Mouse (Mus musculus) intestine, embryonic 16.5 days (tissue): ENCODE measurements at regions not wholly inside any gene's neighbourhood (a gene's known extent, or its start where the extent isn't known, plus 50 kb on each side); places are given as distances from the start of the nearest gene placed in this dataset.

Experiments used
- ATAC-seq: fragments of 200-750 bp; cut with Nextera tagmentation; 2 replicates; pipeline ENCODE4 v1.8.0; 2017; ENCODE audit warnings: moderate TSS enrichment, moderate library complexity
- H3K27ac ChIP-seq: fragments of 300-500 bp; sonication (generic); 2 replicates; pipeline ENCODE4 v1.5.1; 2014; ENCODE audit warnings: mild to moderate bottlenecking, low read length
- H3K27me3 ChIP-seq: fragments of 300-500 bp; sonication (generic); replicated peaks from 2 replicates; pipeline ENCODE4 v1.6.1; 2014; ENCODE audit warnings: low read length, control low read depth, mixed read lengths; ENCODE audit not compliant: control insufficient read depth, insufficient read depth
- H3K36me3 ChIP-seq: fragments of 300-500 bp; sonication (generic); 2 replicates; pipeline ENCODE4 v1.6.1; 2014; ENCODE audit warnings: low read length, control low read depth; ENCODE audit not compliant: control insufficient read depth, insufficient read depth
- H3K4me1 ChIP-seq: fragments of 300-500 bp; sonication (generic); 2 replicates; pipeline ENCODE4 v1.6.1; 2014; ENCODE audit warnings: low read length, control low read depth, mixed read lengths; ENCODE audit not compliant: control insufficient read depth, insufficient read depth
- H3K4me2 ChIP-seq: fragments of 300-500 bp; sonication (generic); 2 replicates; pipeline ENCODE4 v1.6.1; 2014; ENCODE audit warnings: low read depth, low read length, control low read depth
- H3K4me3 ChIP-seq: fragments of 300-500 bp; sonication (generic); 2 replicates; pipeline ENCODE4 v1.5.1; 2014; ENCODE audit warnings: mild to moderate bottlenecking, low read length
- H3K9ac ChIP-seq: fragments of 300-500 bp; sonication (generic); 2 replicates; pipeline ENCODE4 v1.6.1; 2014; ENCODE audit warnings: low read depth, low read length
- H3K9me3 ChIP-seq: fragments of 300-500 bp; sonication (generic); 2 replicates; pipeline ENCODE4 v1.6.1; 2016; ENCODE audit warnings: low read length, control low read depth; ENCODE audit not compliant: control insufficient read depth
- WGBS: fragments of 180-500 bp; shearing (Covaris S2); extraction: QIAGEN DNeasy Blood & Tissue Kit; methylation state at CpG from one replicate; pipeline ENCODE4 v1.1.7; 2014; 5-methylcytosine and 5-hydroxymethylcytosine counted together

DNA sequence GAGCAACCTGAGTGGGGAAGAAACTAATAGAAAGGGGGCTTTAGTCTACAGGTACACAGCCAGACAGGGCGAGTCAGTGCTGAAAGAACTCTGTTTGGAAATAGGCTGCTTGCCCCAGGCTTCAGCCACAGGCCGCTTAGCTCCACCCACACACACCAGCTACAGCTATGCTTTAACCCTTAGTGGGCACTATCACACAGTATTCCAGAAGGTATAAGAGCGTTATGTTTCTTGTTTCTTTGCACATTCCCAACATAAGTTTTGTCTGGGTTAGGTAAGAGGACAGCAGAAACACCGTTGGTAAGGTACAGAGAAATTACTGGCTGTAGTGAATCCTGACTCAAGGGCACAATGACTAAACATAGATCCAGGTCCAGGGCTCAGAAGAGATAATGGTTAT lies 165.8 kb downstream of the Spry2 start:
- Histone ChIP-seq H3K27me3 (no peaks in the 10 kb centered on the region), H3K27ac (no peak overlapping the region), H3K4me1 (peaks cover 17% of the 10 kb centered on the region), H3K9me3 (no peaks in the 10 kb centered on the region), H3K9ac (no peak overlapping the region), H3K36me3 (no peaks in the 10 kb centered on the region), H3K4me2 (peak overlapping the region; percentile 26; the same call in 1 of the 2 replicates), H3K4me3 (no peak overlapping the region)
- ATAC-seq, result peak; percentile 26
- WGBS, result 7% methylated on average over 4 of the region's 4 CpGs

DNA sequence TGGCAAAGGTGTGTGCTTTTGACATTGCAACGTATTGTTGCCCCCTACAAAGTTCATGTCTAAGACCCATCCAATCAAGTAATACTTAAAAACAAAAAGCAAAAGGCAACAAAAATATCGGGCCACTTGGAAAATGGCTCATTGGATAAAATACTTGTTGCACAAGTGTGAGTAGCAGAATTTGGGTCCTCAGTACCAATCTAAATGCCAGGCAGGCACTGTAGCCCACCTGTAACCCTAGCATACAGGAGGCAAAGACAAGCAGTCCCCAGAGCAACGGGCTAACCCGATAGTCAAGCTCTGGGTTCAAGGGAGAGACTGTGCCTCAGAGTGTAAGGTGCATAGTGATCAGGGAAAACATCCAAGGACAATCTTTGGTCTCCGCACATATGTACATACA lies 167.8 kb downstream of the Spry2 start:
- Histone ChIP-seq H3K36me3 (no peaks in the 10 kb centered on the region), H3K9ac (no peak overlapping the region), H3K27me3 (no peaks in the 10 kb centered on the region), H3K27ac (no peak overlapping the region), H3K9me3 (no peaks in the 10 kb centered on the region), H3K4me3 (no peak overlapping the region), H3K4me2 (no peak overlapping the region), H3K4me1 (peaks cover 17% of the 10 kb centered on the region)
- no peak for ATAC-seq
- 90% methylated on average over 5 of the region's 5 CpGs for WGBS

DNA sequence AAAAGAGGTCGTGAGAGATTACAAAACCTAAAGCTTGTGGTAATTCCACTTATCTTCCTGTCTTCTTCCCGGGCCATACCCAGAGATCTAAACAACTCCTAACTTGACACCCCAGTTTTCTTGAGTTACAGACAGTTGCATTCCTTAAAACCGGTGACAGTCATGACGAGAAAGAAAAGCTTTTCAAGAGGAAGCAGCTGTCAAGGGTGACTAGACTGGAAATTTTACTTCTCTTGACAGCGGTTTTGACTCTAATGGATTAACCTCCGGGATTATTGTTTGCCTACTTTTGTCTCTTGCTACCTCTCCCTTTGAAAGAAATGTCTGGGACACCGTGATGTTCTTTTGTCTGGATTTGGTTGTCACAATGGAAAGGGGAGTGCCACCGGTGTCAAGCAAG lies 170.9 kb downstream of the Spry2 start:
- H3K9ac ChIP-seq, result no peak overlapping the region
- H3K9me3 ChIP-seq, result no peaks in the 10 kb centered on the region
- peaks cover 1% of the 10 kb centered on the region for H3K4me1 ChIP-seq
- WGBS, result 55% methylated on average over 8 of the region's 8 CpGs
- no peak overlapping the region for H3K4me2 ChIP-seq
- ATAC-seq, result no peak
- no peaks in the 10 kb centered on the region for H3K36me3 ChIP-seq
- H3K4me3 ChIP-seq, result no peak overlapping the region
- no peaks in the 10 kb centered on the region for H3K27me3 ChIP-seq
- H3K27ac ChIP-seq, result no peak overlapping the region

DNA sequence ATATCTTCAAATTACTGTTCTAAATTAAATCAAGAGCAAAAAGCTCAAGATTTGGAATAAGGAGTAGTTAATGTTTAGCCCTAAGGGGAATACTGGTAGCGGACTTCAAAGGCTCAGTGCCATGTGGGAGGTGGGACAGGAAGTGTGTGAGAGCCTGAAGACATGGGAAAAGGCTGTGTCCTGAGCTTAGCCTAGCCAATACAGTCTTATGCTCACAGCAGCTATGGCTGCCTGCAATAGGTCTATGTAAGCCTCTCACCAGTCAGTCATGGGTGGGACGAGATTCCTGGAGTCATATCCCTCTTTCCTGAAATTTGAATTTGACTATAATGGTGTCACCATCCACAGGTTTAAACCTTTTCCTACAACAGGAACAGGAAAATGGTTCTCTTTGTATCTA lies 173.7 kb downstream of the Spry2 start:
- no peaks in the 10 kb centered on the region for H3K27me3 ChIP-seq
- no peak overlapping the region for H3K9ac ChIP-seq
- ATAC-seq, result no peak
- H3K4me1 ChIP-seq, result no peaks in the 10 kb centered on the region
- H3K4me3 ChIP-seq, result no peak overlapping the region
- WGBS, result 75% methylated on average over 2 of the region's 2 CpGs
- H3K4me2 ChIP-seq, result no peak overlapping the region
- no peak overlapping the region for H3K27ac ChIP-seq
- no peaks in the 10 kb centered on the region for H3K36me3 ChIP-seq
- no peaks in the 10 kb centered on the region for H3K9me3 ChIP-seq

DNA sequence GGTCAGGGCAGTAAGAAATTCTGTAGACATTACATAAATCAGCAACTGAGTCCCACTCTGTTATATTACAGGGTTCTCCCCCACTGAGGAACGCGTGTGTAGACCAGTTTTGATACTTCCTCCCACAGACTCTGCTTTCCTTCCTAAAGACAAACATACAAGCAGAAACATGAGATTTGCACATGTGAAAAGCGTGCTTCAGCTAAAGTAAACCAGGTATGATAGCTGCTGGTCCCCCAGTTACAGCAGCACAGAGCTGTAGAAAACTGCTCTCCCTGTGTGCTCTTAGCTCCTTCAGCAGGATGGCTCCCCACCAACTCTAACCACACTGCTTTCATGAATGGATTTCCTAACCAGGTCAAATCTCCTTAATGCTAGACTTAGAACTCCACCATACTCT lies 175.0 kb downstream of the Spry2 start:
- Histone ChIP-seq H3K27me3 (no peaks in the 10 kb centered on the region), H3K4me3 (no peak overlapping the region), H3K4me1 (no peaks in the 10 kb centered on the region), H3K27ac (no peak overlapping the region), H3K4me2 (no peak overlapping the region), H3K9me3 (peaks cover 4% of the 10 kb centered on the region; the same call in 1 of the 2 replicates), H3K36me3 (no peaks in the 10 kb centered on the region), H3K9ac (no peak overlapping the region)
- WGBS, result 71% methylated on average over 3 of the region's 3 CpGs
- ATAC-seq, result no peak

DNA sequence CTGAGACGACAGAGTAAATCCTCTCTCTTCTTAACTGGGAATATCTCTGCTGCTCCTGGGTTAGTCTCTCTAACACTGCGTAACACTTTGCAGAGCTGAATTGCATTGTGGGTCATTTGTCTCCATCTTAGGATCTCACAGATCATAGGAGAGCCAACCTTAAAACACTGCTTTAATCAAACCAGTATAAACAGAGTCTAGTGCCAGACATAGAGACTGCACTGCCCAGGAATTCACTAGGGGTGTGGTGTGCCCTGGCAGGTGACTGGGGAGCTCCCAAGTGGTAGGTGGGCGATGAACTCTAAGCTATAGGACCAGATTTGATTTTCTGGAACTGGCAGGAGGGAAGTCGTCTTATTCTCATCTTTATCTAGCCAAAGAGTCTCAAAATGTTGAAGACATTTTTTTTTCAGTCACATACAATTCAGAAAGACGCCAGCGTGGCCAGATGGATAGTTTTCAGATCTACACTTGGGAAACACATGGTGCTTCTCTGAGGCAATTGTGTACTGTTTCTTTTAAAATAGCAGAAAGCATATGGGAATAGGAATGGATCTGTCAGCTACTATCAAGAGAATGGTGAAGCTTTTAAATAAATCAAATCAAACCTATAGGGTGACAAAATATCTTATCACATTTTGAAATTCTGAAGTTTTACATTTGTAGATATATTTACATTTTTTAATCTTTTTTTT lies 175.7 kb downstream of the Spry2 start:
- no peaks in the 10 kb centered on the region for H3K36me3 ChIP-seq
- ATAC-seq, result no peak
- H3K4me1 ChIP-seq, result no peaks in the 10 kb centered on the region
- WGBS, result 78% methylated on average over 6 of the region's 6 CpGs
- no peaks in the 10 kb centered on the region for H3K27me3 ChIP-seq
- no peak overlapping the region for H3K4me2 ChIP-seq
- no peak overlapping the region for H3K27ac ChIP-seq
- peaks cover 4% of the 10 kb centered on the region; the same call in 1 of the 2 replicates for H3K9me3 ChIP-seq
- no peak overlapping the region for H3K4me3 ChIP-seq
- no peak overlapping the region for H3K9ac ChIP-seq

DNA sequence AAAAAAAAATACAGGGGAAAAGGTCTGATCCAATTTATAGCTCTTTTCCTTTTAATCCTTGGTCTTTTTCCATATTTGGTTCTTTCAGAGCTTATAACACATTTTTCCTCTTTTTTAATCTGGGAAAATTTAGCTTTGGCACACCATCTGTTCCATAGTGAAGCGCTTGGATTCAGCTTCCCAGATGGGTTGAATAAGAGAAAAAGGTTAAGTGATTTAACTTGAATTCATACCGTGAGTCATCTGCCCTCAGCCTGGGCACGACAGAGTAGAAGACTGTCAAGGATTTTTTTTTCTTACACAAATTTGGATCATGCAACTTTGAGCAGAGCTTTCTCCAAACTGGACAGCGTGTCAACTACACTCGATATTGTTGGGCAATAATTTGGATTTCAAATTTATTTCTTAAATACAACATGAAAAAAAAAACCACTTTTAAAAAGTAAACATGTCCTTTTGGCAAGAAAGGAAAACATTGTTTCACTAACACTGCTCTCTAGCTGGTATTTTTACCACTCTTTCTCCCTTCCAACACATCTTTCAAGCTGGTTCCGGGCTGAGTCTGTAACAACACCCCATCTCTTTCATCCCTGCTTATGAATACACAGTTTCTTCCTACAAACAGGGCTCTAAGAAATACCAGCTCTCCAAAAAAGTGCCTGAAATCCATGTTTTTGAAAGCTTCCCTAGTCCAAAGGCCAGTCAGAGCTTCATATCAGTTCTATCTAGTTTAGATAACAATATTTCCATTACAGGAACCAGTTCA lies 177.8 kb downstream of the Spry2 start:
- peaks cover 4% of the 10 kb centered on the region; the same call in 1 of the 2 replicates for H3K9me3 ChIP-seq
- H3K27me3 ChIP-seq, result no peaks in the 10 kb centered on the region
- ATAC-seq, result no peak
- no peaks in the 10 kb centered on the region for H3K4me1 ChIP-seq
- H3K4me3 ChIP-seq, result no peak overlapping the region
- H3K36me3 ChIP-seq, result no peaks in the 10 kb centered on the region
- H3K9ac ChIP-seq, result no peak overlapping the region
- WGBS, result 78% methylated on average over 6 of the region's 6 CpGs
- no peak overlapping the region for H3K27ac ChIP-seq
- no peak overlapping the region for H3K4me2 ChIP-seq

DNA sequence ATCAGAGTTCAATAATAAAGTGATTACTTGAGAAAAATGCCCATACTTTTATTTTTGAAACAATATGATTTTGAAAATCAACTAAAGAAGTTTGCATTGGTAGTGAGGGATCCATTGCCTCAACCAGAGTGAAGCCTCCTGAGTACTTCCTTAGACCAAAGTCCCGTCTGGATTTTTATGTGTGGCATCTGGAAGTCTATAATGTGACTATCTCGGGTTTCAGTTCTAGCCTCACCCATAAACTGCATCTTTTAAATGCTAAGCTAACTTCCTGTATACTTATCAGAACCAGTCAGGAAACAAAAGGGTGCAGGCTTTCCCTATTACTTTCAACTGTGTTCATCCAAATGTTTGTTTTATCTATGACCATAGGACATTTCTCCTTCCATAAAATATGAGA lies 178.8 kb downstream of the Spry2 start:
- H3K4me1 ChIP-seq, result no peaks in the 10 kb centered on the region
- peak; percentile 69; the same call in 1 of the 2 replicates for ATAC-seq
- WGBS, result 34% methylated on average over 2 of the region's 2 CpGs
- no peak overlapping the region for H3K4me3 ChIP-seq
- no peak overlapping the region for H3K27ac ChIP-seq
- no peak overlapping the region for H3K4me2 ChIP-seq
- H3K36me3 ChIP-seq, result no peaks in the 10 kb centered on the region
- peaks cover 4% of the 10 kb centered on the region; the same call in 1 of the 2 replicates for H3K9me3 ChIP-seq
- no peak overlapping the region for H3K9ac ChIP-seq
- no peaks in the 10 kb centered on the region for H3K27me3 ChIP-seq

DNA sequence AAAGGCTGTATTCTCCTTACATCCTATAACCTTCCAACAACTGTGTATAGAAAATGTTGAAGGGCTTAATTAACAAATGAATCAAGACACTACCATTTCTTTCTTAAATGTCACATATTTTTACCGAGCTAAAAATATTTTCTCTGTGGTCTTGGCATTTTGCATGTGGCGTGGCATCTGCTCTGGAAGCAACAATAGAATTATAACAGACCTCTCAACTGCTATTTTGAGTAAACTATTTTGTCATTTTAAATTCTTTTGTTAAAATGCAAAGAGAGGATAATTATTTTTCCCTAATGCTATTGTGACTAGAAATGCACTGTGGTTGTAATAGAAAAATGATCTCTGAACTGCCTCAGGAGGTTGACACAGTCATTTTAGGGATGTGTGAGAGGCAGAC lies 187.9 kb downstream of the Spry2 start:
- 69% methylated on average over 2 of the region's 2 CpGs for WGBS
- no peak overlapping the region for H3K27ac ChIP-seq
- H3K36me3 ChIP-seq, result no peaks in the 10 kb centered on the region
- H3K4me2 ChIP-seq, result no peak overlapping the region
- H3K9ac ChIP-seq, result no peak overlapping the region
- no peak for ATAC-seq
- H3K4me3 ChIP-seq, result no peak overlapping the region
- H3K4me1 ChIP-seq, result no peaks in the 10 kb centered on the region
- no peaks in the 10 kb centered on the region for H3K9me3 ChIP-seq
- H3K27me3 ChIP-seq, result no peaks in the 10 kb centered on the region
